Mouse (Mus musculus) urinary bladder, postnatal 4 days (tissue): ENCODE results near the gene A630076J17Rik.

ENCODE experiments used
- DNase-seq, 2 experiments: peaks; one replicate each; pipeline ENCODE4 v3.0.0; 2021 to 2022; ENCODE audit warnings: low spot score in 2 of 2

Gene A630076J17Rik

DNA sequence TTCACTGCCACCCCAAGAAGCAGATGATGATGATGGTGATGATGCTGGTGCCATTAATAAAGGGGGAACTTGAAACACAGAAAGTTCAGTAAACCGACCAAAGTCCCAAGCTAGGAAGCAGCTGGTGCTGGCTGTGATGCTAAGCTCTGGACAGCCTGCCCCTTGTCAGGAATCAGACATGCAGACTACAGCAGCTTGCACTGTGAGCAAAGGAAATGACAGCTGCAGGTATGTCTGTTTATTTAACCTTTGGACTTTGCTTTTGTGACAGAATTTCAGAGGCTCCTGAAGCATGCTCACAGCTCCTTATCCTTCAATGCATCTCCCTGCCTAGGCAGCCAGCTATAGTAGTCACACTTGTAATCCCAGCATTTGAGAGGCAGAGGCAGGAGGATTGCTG, at the start of gene A630076J17Rik:
Gene A630076J17Rik (plus strand): TSS at position 88 of the 400 bp plus-strand sequence.
- no peak for DNase-seq

DNA sequence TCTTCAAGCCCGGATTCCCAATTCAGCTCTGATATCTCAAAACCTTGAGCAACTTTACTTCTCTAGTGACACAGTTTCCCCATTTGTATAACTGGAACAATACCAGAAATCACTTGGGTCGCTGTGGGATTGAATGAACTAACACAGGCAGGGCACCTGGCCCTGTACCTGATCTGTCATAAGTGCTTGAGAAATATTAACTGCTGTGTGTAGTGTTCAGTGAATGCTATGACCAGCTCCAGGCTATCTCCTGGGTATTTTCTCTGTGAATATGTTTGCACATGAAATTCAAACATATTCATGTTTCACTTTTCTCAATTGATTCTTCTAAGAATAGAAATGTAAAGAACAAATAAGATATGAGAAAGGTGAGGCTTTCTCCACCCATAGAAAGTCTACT, 49.6 kb upstream of the A630076J17Rik start:
- DNase-seq = no peak

- no peak for DNase-seq
These were observed 47.7 kb upstream of the A630076J17Rik start, which contains the start of gene Kcna10 for GRCm38 (mm10) chr3:107182756-107183155. Gene Kcna10 (plus strand): TSS chr3:107183056.

GRCm38 (mm10) chr3:107183178-107183577, 47.2 kb upstream of the A630076J17Rik start:
- DNase-seq = peak in 1 of 2 experiments; percentile 45

DNA sequence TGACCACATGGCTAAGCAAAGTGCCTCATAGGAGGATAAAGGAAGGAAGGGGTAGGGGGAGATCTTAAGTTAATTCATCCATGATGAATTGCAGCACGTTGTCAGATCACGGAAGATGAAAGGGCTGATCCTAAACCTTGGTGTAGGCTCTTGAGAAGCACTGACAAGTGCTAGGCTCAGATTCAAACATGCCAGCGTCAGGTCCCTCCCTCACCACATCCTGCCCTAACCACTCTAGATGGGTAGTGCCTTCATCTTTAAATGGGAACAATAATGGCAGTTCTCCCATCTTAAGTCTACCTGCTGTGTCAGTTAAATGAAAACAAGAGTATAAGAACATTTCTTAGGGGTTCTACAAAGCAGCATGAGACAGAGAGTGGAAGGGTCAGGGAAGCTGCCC, 44.8 kb upstream of the A630076J17Rik start:
- DNase-seq = no peak

DNA sequence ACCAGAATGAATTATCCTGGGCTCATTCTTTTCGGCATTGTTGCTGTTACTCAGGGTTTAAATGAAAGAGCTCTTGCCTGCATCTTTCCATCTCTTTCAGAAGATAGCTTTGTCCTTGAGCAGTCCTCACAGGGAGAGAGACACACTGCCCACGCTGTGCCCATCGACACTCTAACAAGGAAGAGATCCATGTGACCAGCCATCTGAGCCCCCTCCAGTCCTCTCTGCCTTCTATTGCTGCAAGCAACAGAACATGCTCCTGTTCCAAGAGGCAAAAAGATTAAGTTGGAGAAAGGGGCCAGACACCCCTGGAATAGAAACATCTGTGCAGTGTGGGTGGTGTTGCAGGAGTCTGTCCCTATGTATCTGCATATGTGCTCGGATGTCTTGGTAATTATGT, 43.4 kb upstream of the A630076J17Rik start:
- no peak for DNase-seq

DNA sequence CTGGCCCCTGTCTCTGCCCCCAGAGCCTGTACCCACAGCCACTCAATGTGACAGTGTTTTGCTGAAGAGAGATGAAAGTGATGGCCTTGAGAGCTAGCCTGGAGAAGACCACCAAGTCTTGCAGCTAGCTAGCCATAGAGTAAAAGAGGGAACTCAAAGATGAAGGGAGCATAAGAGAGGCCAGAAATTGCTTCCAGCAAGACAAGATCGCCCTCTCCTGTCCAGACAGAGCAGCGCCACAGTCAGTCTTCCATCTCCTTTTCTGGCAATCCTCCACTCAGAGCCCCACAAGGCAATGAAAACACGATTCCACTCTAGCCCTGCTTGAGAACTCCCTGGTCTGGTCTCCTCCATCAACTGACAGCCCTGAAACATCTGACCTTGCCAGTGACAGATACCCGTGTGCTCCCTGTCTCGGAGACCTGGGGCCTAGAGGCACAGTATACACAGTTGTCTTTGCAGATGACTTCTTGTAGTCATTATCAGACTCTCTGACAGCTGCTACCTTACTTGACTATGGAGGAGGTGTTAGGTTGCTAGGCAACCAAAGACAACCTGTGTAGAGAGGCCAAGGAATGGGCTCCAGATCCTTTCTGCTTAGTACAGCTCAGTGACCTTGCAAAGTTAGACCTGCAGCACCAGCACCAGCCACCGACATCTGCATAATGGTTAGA, 42.1 kb upstream of the A630076J17Rik start:
- no peak for DNase-seq

DNA sequence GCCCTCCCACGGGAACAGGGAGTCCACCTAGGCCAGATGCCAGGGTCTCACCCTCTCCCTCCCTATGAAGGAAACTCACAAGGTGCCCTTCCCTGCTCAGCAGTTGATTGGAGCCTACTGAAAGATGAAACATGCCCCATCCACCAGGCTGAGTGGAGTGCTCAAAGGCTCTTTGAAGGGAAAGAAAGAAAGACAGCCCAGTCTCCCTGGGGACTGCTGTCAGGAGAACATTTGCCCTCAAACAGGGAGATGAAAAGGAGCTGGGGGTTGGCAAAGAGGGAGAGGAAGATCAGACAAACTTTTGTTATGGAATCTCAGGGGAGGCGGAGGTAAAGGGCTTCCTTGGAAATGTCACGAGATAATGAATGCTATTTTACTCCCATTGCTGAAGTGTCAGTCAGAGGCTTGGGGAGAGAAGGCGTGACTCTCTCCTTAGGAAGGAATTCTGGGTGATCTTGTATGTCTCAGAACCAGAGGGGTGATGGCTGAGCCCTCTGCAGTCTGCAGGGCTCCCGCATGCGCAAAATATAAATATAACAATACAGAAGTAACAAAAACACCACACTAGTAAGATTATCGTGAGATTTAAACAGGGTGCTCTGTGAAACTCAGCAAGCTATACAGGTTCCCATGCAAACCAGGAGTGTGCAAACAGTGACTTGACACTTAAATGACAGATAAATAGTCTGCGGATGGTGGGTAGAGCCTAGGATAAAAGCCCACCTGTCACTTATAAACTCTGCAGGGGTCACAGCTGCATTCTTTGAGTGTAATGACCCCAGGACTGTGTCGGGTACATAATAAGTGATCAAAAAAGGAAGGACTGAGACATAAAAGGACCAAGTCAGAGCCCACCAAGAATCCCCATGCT, 28.9 kb upstream of the A630076J17Rik start:
- no peak for DNase-seq

DNA sequence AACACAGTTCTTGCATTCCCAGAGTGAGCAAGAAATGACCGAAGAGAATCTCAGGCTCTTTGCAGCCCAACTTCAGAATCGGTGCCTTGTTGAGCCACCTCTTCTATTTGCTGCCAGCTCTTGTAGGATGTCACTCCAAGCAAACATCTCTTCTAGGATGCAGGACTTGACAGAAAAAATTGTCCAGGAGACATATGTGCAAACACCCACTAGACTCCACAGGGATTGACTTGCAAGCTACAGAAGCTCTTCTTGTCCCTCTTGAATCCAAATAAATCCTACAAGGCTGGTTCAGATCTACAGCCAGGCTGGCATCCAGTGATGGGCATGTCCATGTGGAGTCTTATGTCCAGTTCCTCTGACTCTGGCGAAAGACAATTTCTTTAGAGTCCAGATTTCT, 26.0 kb upstream of the A630076J17Rik start:
- no peak for DNase-seq

GRCm38 (mm10) chr3:107205170-107205569, 25.2 kb upstream of the A630076J17Rik start:
- DNase-seq = no peak

DNA sequence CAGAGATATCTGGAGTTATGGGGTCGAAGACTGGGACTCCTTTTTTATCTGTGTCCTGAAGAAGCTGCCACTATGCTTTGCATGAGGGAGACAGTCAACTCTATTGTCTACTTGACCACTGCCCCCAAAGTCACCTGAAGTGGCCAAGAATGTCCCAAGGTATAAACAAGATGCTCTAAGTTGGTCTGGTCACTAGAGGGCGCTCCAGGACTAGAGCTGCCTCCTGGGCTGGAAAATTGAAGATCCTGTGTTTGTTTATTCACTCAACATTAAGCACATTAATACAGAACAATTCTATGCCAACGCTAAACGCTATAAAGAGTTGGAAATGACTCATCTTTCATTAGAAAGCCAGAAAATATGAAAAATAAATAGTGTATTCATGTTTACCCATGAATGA, 24.4 kb upstream of the A630076J17Rik start:
- DNase-seq = no peak

- DNase-seq = no peak
These were observed 23.8 kb upstream of the A630076J17Rik start for GRCm38 (mm10) chr3:107206490-107207150.

- no peak for DNase-seq
These were observed 22.7 kb upstream of the A630076J17Rik start for GRCm38 (mm10) chr3:107207625-107208253.

DNA sequence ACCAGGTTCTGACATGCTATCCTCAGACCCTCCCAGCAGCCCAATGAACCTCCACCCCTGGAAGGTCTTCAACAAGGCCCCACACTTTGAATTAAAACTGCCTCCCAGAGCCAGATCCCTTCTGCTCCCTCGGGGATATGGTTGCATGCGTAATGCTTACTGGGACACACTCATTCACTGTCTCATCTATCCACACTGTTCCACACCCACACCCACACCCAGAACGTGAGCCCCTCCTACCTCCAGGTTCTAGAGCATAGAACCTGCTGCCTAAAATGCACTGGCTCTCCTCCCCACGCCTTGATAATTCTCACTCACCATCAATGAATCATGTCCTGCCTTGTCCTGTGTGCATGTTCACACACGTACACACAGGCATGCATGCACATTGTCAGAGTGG, 15.8 kb upstream of the A630076J17Rik start:
- DNase-seq = no peak

DNA sequence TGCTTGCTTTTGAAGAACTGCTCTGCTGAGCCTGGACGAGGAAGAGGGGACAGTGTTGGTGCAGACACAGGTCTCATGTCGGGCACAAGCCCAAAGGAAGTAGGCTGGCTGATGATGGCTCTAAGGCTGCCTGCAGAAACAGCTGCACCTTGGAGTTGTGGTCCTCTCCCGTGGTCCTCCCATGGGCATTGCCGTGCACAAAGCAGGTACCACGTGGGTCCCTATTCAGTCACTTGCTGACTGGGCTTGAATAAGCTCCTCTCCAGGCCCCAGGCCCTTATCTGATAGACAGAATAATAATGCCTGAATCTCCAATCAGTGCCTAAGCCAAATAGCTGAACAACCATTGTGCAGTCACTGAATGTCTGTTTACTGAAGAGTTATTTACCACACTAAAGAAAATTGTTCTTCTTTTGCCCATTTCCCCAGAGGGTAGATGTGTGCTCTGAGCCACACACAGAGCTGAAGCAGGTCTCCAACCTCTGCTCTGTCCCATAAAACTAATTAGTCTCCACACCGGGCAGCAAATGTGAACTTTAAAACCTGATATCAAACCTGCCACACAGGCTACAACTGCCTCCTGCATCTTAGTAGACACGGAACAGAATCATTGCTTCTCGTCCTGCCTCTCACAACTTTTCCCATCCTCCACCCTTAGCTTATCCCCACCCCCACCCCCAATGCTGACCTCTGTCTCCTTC, 13.9 kb upstream of the A630076J17Rik start:
- DNase-seq = no peak

GRCm38 (mm10) chr3:107217101-107217480, 13.3 kb upstream of the A630076J17Rik start:
- no peak for DNase-seq

DNA sequence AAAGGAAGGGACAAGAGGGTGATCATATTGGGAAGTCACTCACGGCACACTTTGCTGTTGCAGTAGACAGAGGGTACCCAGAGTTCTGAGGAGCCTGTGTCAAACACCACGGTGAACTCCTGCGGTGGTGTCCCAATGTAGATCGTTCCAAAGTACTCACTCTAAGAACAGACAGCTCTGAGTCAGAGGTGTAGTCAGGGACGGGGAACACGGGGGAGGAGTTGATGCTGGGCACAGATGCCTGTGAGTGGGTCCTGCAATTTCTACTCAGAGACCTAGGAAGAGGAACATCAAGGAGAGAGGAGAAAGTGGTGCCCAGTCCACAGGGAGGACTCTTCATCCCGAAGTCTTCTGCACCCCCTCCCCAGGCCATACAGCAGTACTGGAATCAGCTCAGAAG, 11.8 kb upstream of the A630076J17Rik start:
- DNase-seq = no peak

GRCm38 (mm10) chr3:107221608-107222007, 8.8 kb upstream of the A630076J17Rik start, which contains the start of gene Cym:
Gene Cym (minus strand): TSS chr3:107221732.
- DNase-seq = no peak

- DNase-seq = no peak
These were observed 7.2 kb upstream of the A630076J17Rik start for GRCm38 (mm10) chr3:107223230-107223629.

DNA sequence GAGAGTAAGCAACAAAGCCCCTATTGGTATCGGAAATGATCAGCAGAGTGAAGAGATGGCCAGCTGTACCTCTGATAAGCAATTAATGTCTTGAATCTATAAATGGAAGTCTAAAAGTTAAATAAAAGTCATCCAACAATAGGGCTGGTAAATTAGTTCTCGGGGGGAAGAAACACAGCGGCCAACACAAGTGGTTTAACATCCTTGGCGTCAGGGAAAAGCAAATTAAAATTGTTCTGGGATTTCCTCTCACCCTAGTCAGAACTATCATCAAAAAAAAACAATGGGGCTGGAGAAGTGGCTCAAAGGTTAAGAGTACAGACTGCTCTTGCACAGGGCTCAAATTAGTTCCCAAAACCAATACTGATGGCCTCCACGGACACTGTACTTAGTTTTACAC, 4.6 kb upstream of the A630076J17Rik start:
- no peak for DNase-seq

DNA sequence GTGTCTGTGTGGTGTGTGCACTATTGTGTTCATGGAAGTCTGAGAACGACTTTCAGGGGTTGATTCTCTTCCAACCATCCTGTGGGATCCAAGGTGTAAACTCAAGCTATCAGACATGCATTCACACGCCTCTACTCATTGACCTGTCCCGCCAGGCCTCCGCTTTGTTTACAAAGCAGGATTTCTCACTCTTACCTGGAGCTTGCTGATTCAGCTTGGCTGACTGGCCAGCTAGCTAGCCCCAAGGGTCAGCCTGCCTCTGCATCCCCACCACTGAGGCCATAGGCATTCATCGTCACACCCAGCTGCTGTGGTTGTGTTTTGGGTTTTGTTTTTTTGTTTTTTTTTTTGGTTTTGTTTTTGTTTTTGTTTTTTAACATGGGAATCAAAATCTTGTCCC, 1.2 kb upstream of the A630076J17Rik start:
- DNase-seq = no peak
